Mouse (Mus musculus) thymus, postnatal 0 days (tissue): ENCODE measurements around the gene AC134908.4. TPM values are rescaled to one million over a fixed set of nuclear protein-coding genes. Genes with fewer than 3 reads are reported as not detected.
A peak's percentile ranks its signal among the peaks of the same experiment; 100 is the strongest.
"Not testable (repeated sequence)": the region's sequence is repeated elsewhere in the genome, so short reads cannot be mapped to it uniquely, and the experiment has no call there.

ENCODE experiments used
- DNase-seq: peaks from one replicate; pipeline ENCODE4 v3.0.0-alpha.2; 2015; ENCODE audit warnings: low spot score
- polyA plus RNA-seq: library from polyadenylated mRNA; unstranded; fragments of >200 nt; fragmentation: Nextera tagmentation; extraction: Ambion mirVana; gene quantifications from 2 replicates; pipeline ENCODE4 v1.2.1, GENCODE M21; 2015

The AC134908.4 gene
- polyA plus RNA-seq, 1 experiment from 2014 or later: not detected

DNA sequence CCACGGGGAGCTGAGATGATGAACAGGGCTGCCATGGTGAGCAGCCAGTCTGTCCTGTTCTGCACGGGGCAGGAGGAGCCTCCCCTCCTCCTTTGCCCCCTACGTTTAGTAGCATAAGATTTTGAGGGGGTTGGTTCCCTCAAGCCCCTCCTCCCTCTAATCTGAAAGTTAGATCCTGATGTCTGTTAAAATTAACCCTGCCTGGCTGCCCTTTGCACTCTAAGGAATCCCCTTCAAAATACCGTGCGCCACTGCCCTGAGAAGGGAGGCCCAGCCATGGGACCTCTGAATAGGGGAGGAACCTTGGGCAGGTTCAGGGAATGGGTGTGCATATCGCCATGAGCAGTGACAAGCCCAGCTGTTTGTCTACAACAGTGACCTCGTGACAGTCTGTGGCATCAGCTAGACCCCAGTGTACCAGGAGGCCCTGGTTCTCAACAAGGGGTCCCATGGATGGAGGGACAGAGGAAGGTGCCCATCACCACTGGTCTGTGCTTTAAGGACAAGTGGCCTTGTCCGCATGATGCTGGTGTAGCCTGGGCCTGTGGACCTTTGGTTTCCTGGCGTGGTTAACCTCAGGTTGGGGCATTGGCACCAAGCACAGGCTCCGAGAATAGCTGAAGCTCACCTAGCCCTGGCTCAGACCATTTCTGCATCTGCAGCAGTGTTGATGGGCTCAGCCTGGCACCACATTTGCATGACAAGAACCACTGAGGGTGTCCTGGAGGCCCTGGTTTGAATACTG is 20.0 kb downstream of the AC134908.4 start:
- DNase-seq: no peak

- DNase-seq: peak; percentile 98
Measured at GRCm38 (mm10) chr17:25773549-25774120, 21.8 kb downstream of the AC134908.4 start, which contains the start of gene Narfl. Gene Narfl (plus strand): TSS chr17:25773776.

- no peak for DNase-seq
Measured at GRCm38 (mm10) chr17:25769331-25769730, 26.1 kb downstream of the AC134908.4 start.

DNA sequence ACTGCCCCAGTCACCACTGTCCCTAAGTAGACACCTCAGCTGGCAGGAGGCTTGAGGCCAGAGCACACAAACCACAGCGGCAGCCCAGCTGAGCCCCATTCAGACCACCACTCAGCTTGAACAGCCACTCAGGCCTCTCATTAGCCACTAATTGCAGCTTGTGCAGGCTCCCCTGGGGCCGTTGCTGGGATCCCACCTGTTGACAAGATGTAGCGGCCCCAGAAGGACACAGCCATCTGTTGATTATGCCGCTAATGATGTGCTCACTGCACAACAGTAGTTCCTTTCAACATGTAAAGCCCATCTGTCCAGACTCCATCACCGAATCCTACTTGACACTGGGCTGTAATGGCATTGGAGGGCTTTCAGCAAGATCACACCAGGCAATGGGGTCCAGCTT is 29.6 kb downstream of the AC134908.4 start:
- no peak for DNase-seq

GRCm38 (mm10) chr17:25762591-25762990 is 32.9 kb downstream of the AC134908.4 start:
- DNase-seq: no peak

DNA sequence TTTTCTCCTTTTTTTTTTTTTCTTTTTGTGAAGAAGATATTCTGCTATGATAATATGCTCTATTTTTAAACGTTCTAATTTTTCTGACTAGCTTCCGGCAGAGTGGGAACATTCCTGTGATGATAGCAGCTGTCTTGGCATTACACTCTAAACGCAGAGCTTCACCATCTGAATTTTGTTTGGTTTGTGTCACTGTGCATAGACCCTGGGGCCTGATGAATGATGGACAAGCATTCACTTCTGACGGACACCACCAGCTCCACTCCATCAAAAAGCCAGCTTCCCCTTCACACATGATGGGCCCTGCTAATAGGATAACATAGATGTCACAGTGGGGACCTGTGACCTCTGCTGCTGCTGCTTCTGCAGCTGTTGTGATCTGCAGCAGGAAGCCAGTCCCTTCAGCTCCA is 33.9 kb downstream of the AC134908.4 start:
- DNase-seq: no peak

- DNase-seq: no peak
Measured at GRCm38 (mm10) chr17:25760148-25760547, 35.3 kb downstream of the AC134908.4 start.

DNA sequence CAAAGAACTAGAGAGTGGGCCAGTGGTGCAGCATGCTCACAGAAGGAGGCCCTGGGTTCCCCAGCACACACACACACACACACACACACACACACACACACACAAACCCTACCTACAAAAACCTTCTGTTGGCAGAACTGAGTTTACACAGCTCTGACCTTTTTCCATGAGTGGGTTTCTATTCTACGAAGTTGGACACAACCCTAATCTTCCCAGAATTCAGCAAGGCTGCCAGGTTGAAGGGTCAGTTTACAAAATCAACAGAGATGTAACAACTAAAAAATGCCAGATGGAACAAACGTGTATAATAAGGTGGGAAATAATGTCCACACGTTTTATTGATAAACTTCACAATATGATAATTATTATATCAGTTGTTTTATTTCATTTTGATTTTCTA is 37.8 kb downstream of the AC134908.4 start:
- DNase-seq: no peak

GRCm38 (mm10) chr17:25756378-25757242 is 38.8 kb downstream of the AC134908.4 start:
- DNase-seq: no peak

DNA sequence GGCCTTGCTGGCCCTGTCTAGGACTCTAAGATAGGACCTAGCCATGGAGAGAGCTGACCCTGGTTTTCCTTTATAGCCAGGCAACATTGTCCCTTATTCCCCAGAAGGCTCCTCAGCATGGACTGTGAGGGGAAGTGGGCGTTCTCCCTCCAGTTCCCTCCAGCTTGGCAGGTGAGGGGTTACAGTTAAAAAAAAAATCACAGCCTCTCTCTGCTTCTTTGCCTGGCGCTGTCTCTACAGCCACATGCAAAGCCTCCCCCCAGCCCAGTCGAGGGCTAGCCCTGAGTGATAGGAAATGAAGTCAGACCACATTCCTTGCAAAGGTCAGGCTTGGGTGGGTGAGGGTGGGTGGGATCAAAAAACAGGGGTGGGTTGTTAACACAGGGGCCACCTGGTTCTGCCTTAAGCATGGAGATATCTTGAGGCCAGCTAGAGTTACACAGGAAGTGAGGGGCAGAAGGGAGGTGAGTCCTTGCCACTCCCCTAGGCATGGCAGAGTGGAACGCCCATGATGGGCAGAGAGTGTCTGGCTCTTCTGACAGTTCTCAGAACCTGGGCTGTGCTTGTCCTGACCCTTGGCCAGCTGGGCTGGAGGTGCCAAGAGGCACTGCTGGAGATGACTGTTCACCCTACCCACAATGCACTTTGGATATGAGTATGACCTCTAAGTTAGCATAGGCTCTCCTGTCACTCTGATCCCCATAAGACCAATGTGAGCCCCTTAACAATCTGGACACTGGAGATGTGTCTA is 39.7 kb downstream of the AC134908.4 start:
- no peak for DNase-seq

DNA sequence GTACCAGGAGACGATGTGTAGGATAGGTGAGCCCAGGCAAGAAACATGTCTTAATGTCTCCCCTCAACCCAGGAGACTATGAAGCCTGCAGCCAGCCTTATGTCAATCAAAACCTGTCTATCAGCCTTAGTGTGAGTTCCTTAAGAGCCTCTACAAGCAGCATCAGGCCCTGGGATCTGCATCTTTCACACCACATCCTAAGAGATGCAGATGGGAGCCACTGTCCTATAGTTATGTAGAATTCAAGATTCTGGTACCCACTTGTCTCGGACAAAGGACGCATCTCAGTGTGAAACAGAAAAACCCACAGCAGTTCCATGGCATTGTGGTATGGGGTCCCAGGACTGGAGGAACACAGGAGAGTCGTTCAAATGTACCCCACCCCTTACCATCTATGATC is 40.4 kb downstream of the AC134908.4 start:
- no peak for DNase-seq

DNA sequence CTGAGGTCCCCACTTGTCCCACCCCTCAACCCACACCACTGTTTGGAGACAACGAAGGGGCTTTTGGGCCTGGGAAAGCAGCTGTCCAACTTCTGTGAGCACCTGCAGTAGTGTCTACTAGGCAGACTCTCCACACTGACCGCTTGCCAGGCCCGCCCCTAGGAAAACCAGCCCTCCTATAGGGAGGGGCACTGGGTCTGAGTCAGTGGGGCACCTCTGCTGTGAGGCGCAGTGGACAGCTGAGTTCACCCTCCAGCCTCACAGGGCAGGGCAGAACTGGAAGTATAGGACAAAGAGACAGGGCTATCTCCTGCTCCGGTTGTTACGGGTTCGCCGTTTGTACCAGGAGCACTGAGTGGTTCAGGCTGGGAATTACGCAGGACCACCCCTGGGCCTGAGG is 41.2 kb downstream of the AC134908.4 start, which contains the start of gene Msln:
Gene Msln, minus strand, starts transcription at position 138 of the 400 bp plus-strand sequence.
- DNase-seq: no peak

GRCm38 (mm10) chr17:25751446-25751845 is 44.0 kb downstream of the AC134908.4 start:
- DNase-seq: no peak

- no peak for DNase-seq
Measured at GRCm38 (mm10) chr17:25749314-25749713, 46.1 kb downstream of the AC134908.4 start.

DNA sequence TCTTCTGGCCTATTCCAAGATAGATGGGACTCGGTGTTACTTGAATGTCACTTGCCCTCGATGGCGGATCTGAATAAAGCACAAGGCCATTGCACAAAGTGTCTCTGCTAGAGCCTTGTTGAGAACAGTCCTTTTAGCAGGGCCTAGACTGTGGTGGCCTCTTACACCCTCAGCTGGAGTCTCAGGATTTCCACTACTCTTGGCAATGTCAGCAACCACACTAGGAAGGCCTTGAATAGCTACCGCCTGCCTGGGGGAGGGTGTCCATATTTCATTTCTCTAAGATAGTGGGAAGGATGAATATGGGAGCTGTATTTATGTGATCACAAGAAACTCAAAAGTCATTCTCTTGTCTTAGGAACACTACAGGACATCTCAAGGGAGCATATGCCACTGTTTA is 47.2 kb downstream of the AC134908.4 start:
- no peak for DNase-seq

GRCm38 (mm10) chr17:25744311-25744710 is 51.1 kb downstream of the AC134908.4 start:
- DNase-seq: no peak

DNA sequence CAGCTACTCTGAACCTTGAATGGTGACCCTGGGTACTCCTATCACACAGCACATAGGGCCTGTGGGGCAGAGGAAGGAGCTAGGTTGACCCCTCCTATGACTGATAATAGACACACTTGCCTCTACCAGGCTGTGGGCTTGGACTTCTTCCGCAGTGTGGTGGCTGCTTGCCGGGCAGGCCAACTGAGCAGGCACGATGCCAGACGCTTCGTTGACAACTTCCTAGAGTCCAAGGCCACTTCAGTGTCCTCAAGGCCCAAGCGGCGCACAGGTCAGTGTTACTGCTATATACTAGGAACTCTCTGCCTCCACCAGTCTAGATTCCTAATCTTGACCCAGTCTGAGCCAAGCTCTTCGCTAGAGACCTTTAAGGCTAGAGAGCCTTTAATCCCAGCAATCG is 51.6 kb downstream of the AC134908.4 start:
- DNase-seq: no peak

GRCm38 (mm10) chr17:25741471-25741870 is 54.0 kb downstream of the AC134908.4 start:
- DNase-seq: not testable (repeated sequence)
